Comparison of ENCODE assay signal across 8 mouse cellular contexts in the genomic region with DNA sequence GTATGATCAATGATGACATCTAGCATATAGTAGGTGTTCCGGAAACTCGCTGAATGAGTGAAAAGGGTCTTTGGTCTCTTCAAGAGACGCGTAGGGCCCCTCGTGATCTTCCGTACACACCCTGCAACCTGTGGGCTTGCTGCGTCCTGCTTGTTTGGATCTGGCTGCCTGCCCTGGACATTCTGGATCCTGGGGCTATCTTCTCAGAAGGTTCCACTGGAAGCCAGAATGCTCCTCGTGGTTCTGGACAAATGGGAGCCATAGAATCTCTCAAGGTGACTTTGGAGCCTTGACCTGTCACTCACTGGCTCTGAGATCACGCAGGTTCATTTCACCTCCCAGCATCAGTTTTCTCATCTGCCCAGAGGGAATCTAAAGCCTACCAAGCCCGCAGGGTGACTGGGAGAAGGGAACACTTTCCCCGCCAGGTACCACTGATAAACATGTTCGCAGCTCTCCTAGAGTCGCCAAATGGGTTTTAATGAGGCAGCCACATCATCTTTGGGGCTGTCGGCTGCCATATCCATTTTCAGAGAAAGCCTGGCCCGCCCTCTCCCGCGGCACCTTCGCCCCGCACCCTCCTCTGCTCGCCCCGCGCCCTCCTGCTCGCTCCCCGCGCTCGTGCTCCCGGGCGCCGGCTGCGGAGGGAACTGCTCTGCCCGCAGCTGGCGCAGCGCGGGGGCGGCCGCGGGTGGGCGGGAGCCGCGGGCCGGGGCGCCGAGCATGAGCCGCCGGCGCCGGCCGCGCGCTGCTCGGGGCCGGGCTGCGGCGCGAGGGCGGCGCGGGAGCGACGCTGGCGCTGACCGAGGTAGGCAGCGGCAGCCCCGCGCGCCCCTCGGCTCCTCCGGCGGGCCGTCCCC. TPM values are rescaled to one million over a fixed set of nuclear protein-coding genes. Genes with fewer than 3 reads are reported as not detected.
DNase-seq lines count a peak whose midpoint lies in the region; ATAC-seq and TF ChIP-seq lines count a peak whose summit lies in the region.

Gene Rasgef1a, plus strand, starts transcription at position 683 of the 860 bp plus-strand sequence.

- peak within 1 kb of the TSS; percentile 79 for H3K4me2 ChIP-seq in forebrain, embryonic 13.5 days
- peak within 1 kb of the TSS; percentile 78 for H3K4me2 ChIP-seq in neural tube, embryonic 13.5 days

- no peak for TF ChIP-seq CTCF in left cerebral cortex, adult 2 months (IDR thresholded peaks at IDR 0.05)

- no peaks in the 10 kb centered on the region for H3K36me3 ChIP-seq in ES-E14 (ENCODE audit: control insufficient read depth, insufficient read depth, low read length, poor library complexity, severe bottlenecking)
- no peaks in the 10 kb centered on the region for H3K36me3 ChIP-seq in forebrain, embryonic 13.5 days (ENCODE audit: poor library complexity, severe bottlenecking)
- H3K36me3 ChIP-seq in neural tube, embryonic 13.5 days = no peaks in the 10 kb centered on the region

- peaks cover 0 to 5% of the 10 kb centered on the region in 2 experiments; a peak in 1 of 4 replicates for H3K4me1 ChIP-seq in ES-E14 (ENCODE audit: control insufficient read depth in 2 of 2, insufficient read depth in 2 of 2, low read length in 2 of 2, poor library complexity in 1 of 2)
- peaks cover 16% of the 10 kb centered on the region for H3K4me1 ChIP-seq in forebrain, embryonic 13.5 days
- peaks cover 15% of the 10 kb centered on the region for H3K4me1 ChIP-seq in neural tube, embryonic 13.5 days (replicated peaks)

- no peak within 1 kb of the TSS for H3K27ac ChIP-seq in ES-E14 (ENCODE audit: insufficient read depth, low read depth, low read length, poor library complexity, severe bottlenecking)
- H3K27ac ChIP-seq in forebrain, embryonic 13.5 days = no peak within 1 kb of the TSS
- peak within 1 kb of the TSS; percentile 98 for H3K27ac ChIP-seq in left cerebral cortex, adult 2 months
- no peak within 1 kb of the TSS for H3K27ac ChIP-seq in neural tube, embryonic 13.5 days (replicated peaks)

- no peaks in the 10 kb centered on the region for H3K9me3 ChIP-seq in ES-E14 (ENCODE audit: control insufficient read depth, insufficient read depth, low read depth, low read length)
- H3K9me3 ChIP-seq in forebrain, embryonic 13.5 days (replicated peaks) = no peaks in the 10 kb centered on the region
- H3K9me3 ChIP-seq in neural tube, embryonic 13.5 days = no peaks in the 10 kb centered on the region

- 18% methylated on average over 37 of the region's 70 CpGs for WGBS in forebrain, embryonic 13.5 days
- 13% methylated on average over 57 of the region's 70 CpGs for WGBS in neural tube, embryonic 13.5 days

- ATAC-seq in cerebellum, adult (ENCODE audit: insufficient number of reproducible peaks, low FRiP score, low TSS enrichment) = peak; percentile 9; the same call in 1 of the 2 replicates
- peak; percentile 52 for ATAC-seq in forebrain, embryonic 13.5 days
- ATAC-seq in neural tube, embryonic 13.5 days (ENCODE audit: low read depth) = peak; percentile 62

- in situ Hi-C loops in ES-E14 (cut with MboI; ENCODE audit: low sequenced_read_pairs in 2 of 2, unreplicated experiment in 2 of 2) = no loop called here

- DNase-seq in cerebellum, postnatal 4 days (ENCODE audit: low spot score in 2 of 2) = no peak
- DNase-seq in ES-E14 (ENCODE audit: low read depth, low spot score) = no peak
- peak; percentile 61 to 70 for DNase-seq in left cerebral cortex, adult 2 months (ENCODE audit: extremely low spot score in 1 of 2, low spot score in 2 of 2)
- DNase-seq in spleen, postnatal 10 days (ENCODE audit: low spot score in 2 of 2) = no peak
- no peak for DNase-seq in ovary, postnatal 14 days (ENCODE audit: low spot score)

- H3K27me3 ChIP-seq in forebrain, embryonic 13.5 days = peaks cover 43% of the 10 kb centered on the region
- H3K27me3 ChIP-seq in neural tube, embryonic 13.5 days = peaks cover 52% of the 10 kb centered on the region

- peak within 1 kb of the TSS; percentile 49 to 74 for H3K4me3 ChIP-seq in ES-E14 (ENCODE audit: insufficient read depth in 1 of 2, low read depth in 1 of 2, low read length in 2 of 2, poor library complexity in 1 of 2, severe bottlenecking in 1 of 2)
- H3K4me3 ChIP-seq in forebrain, embryonic 13.5 days = peak within 1 kb of the TSS; percentile 48
- peak within 1 kb of the TSS; percentile 64 for H3K4me3 ChIP-seq in left cerebral cortex, adult 2 months
- H3K4me3 ChIP-seq in neural tube, embryonic 13.5 days = peak within 1 kb of the TSS; percentile 51

- intact Hi-C loops in left cerebral cortex, adult 2 months (cut with DNase I) = loop anchor here (5.0 kb wide), 1 partner anchor 69 kb away; no protein-coding TSS in a partner anchor

- H3K9ac ChIP-seq in ES-E14 (ENCODE audit: insufficient read depth, low read depth, low read length, poor library complexity, severe bottlenecking) = peak within 1 kb of the TSS; percentile 54; the same call in 1 of the 2 replicates
- H3K9ac ChIP-seq in forebrain, embryonic 13.5 days = peak within 1 kb of the TSS; percentile 66
- H3K9ac ChIP-seq in neural tube, embryonic 13.5 days = peak within 1 kb of the TSS; percentile 67

TF ChIP-seq in ES-E14, 5 proteins besides CTCF, POLR2A, EP300 and RAD21:
- TF ChIP-seq ZC3H11A (IDR thresholded peaks at IDR 0.05; ENCODE audit: borderline replicate concordance, low read depth, low read length) (no peak), ZNF384 (IDR thresholded peaks at IDR 0.05; ENCODE audit: low read depth, low read length) (no peak), CHD2 (IDR thresholded peaks at IDR 0.05; ENCODE audit: low read depth, low read length) (no peak), HCFC1 (IDR thresholded peaks at IDR 0.05; ENCODE audit: borderline replicate concordance, insufficient read depth, low read length) (no peak), MAFK (IDR thresholded peaks at IDR 0.05; ENCODE audit: insufficient read depth, low read depth, low read length) (no peak)

RNA-seq across cellular contexts. Expression of gene Rasgef1a, which starts in this region (rescaled TPM):
- total RNA-seq in ES-E14 (2012; rRNA removed) = 0.94 and 1.3 TPM in 2 replicates
- polyA plus RNA-seq in forebrain, embryonic 13.5 days (2015; fragmentation: Nextera tagmentation; extraction: Ambion mirVana) = 0.57 and 1.5 TPM in 2 replicates
- 100 to 1,000 TPM; 208 to 213 TPM for total RNA-seq in left cerebral cortex, adult 2 months (2021)
- polyA plus RNA-seq in neural tube, embryonic 13.5 days (2015; fragmentation: Nextera tagmentation; extraction: Ambion mirVana) = 0.80 and 0.88 TPM in 2 replicates

Comparison
In these comparisons a context has a peak if more than half of its experiments do, and no peak if none do; other contexts are left out.
1. RNA of gene Rasgef1a (total RNA-seq): 208 to 213 TPM in left cerebral cortex, adult 2 months; 0.94 to 1.3 TPM in ES-E14; every median in the first group is over 10 times any median in the second.
2. Peak in ATAC-seq, H3K4me3 ChIP-seq, H3K9ac ChIP-seq and H3K4me2 ChIP-seq in neural tube, embryonic 13.5 days; RNA of the gene not detected or under 1 TPM.
3. ATAC-seq: peak in every context shown above with its lines; median percentile 62 in neural tube, embryonic 13.5 days; 52 in forebrain, embryonic 13.5 days; 9 in cerebellum, adult.
4. DNase-seq: peak in left cerebral cortex, adult 2 months (2 of 2); none in cerebellum, postnatal 4 days (0 of 2), ES-E14 (single experiment), spleen, postnatal 10 days (0 of 2) and ovary, postnatal 14 days (single experiment).
5. Peak in every context shown above with its lines, with median percentiles within 50 percentile points of each other: H3K4me3 ChIP-seq and H3K9ac ChIP-seq.